Comparison of ENCODE assay signal across 51 mouse cellular contexts in genomic region chr4:53018392-53018791, GRCm38 (mm10). TPM values are rescaled to one million over a fixed set of nuclear protein-coding genes. Genes with fewer than 3 reads are reported as not detected.
"Had no signal": no experiment of that assay in that cellular context is flagged by ENCODE, and none has a peak within 500 bp of the region (broad histone marks: within the 10 kb centered on the region; RNA-seq: fewer than 3 reads in every experiment).

No protein-coding gene starts in this region.

- H3K27me3 ChIP-seq: heart, embryonic 12.5 days; heart, embryonic 13.5 days; heart, embryonic 15.5 days; hindbrain, embryonic 12.5 days; hindbrain, embryonic 13.5 days; hindbrain, embryonic 15.5 days; intestine, embryonic 15.5 days; kidney, embryonic 15.5 days had no signal

- DNase-seq: heart, postnatal 10 days; heart, postnatal 14 days; heart, postnatal 36 days; heart, postnatal 4 days; kidney, adult 11 months; kidney, adult 18-20 months; kidney, adult 2 months; kidney, adult 8-10 months; kidney, adult 9 months; kidney, postnatal 10 days; kidney, postnatal 14 days; kidney, postnatal 25 days; kidney, postnatal 36 days; kidney, postnatal 4 days; layer of hippocampus, adult 9-11 months; layer of hippocampus, postnatal 36 days had no signal

- H3K27ac ChIP-seq: heart, embryonic 10.5 days; heart, embryonic 13.5 days; heart, embryonic 15.5 days; hindbrain, embryonic 10.5 days; hindbrain, embryonic 12.5 days; hindbrain, embryonic 13.5 days; hindbrain, embryonic 14.5 days; hindbrain, embryonic 15.5 days; hindbrain, postnatal 0 days; intestine, embryonic 15.5 days; kidney, embryonic 15.5 days; kidney, postnatal 0 days; layer of hippocampus, adult 2 months had no signal

- H3K4me2 ChIP-seq: heart, embryonic 11.5 days; heart, embryonic 12.5 days; heart, embryonic 13.5 days; heart, embryonic 15.5 days; hindbrain, embryonic 12.5 days; hindbrain, embryonic 13.5 days; hindbrain, embryonic 14.5 days; hindbrain, embryonic 15.5 days; intestine, embryonic 15.5 days; kidney, embryonic 15.5 days had no signal

- H3K4me1 ChIP-seq: heart, embryonic 10.5 days; heart, embryonic 12.5 days; heart, embryonic 13.5 days; heart, embryonic 15.5 days; hindbrain, embryonic 10.5 days; hindbrain, embryonic 12.5 days; hindbrain, embryonic 13.5 days; hindbrain, embryonic 15.5 days; intestine, embryonic 15.5 days; kidney, embryonic 15.5 days had no signal

- H3K9ac ChIP-seq: heart, embryonic 12.5 days; heart, embryonic 13.5 days; heart, embryonic 15.5 days; hindbrain, embryonic 12.5 days; hindbrain, embryonic 13.5 days; hindbrain, embryonic 14.5 days; hindbrain, embryonic 15.5 days; intestine, embryonic 15.5 days; kidney, embryonic 15.5 days had no signal

- H3K4me3 ChIP-seq: heart, embryonic 10.5 days; heart, embryonic 12.5 days; heart, embryonic 13.5 days; heart, embryonic 15.5 days; hindbrain, embryonic 10.5 days; hindbrain, embryonic 12.5 days; hindbrain, embryonic 13.5 days; hindbrain, embryonic 15.5 days; intestine, embryonic 15.5 days; kidney, embryonic 15.5 days; layer of hippocampus, adult 2 months had no signal

- ATAC-seq: hindbrain, embryonic 16.5 days; hindbrain, postnatal 0 days; inflammation-experienced regulatory T-cells, adult 6 months; intestine, embryonic 15.5 days; intestine, embryonic 16.5 days; intestine, postnatal 0 days had no signal

- H3K9me3 ChIP-seq: hindbrain, embryonic 15.5 days; intestine, embryonic 15.5 days had no signal

RNA-seq across cellular contexts. Expression of gene Nipsnap3a, which starts 29.3 kb away (rescaled TPM):
- total RNA-seq: heart, adult 8-10 months; heart, postnatal 10 days; heart, postnatal 14 days; heart, postnatal 25 days; heart, postnatal 36 days; heart, postnatal 4 days; hematopoietic stem cell, adult 5-6 weeks; hindbrain, postnatal 0 days; layer of hippocampus, adult 18-20 months; layer of hippocampus, adult 2 months; layer of hippocampus, adult 8-10 months; layer of hippocampus, postnatal 10 days; layer of hippocampus, postnatal 14 days; layer of hippocampus, postnatal 25 days; layer of hippocampus, postnatal 36 days had no signal
- polyA plus RNA-seq: heart, embryonic 10.5 days; heart, embryonic 11.5 days; heart, embryonic 12.5 days; heart, embryonic 13.5 days; heart, embryonic 14.5 days; heart, embryonic 15.5 days; heart, embryonic 16.5 days; heart, postnatal 0 days; hindbrain, embryonic 10.5 days; hindbrain, embryonic 11.5 days; hindbrain, embryonic 12.5 days; hindbrain, embryonic 13.5 days; hindbrain, embryonic 14.5 days; hindbrain, embryonic 15.5 days; hindbrain, embryonic 16.5 days; hindbrain, postnatal 0 days; inflammation-experienced regulatory T-cells, adult 6 months; intestine, embryonic 14.5 days; intestine, embryonic 15.5 days; intestine, embryonic 16.5 days; intestine, postnatal 0 days; kidney, adult 2 months; kidney, embryonic 14.5 days; kidney, embryonic 15.5 days; kidney, embryonic 16.5 days; large intestine, adult 2 months had no signal

RNA-seq across cellular contexts. Expression of gene Olfr270, which starts 54.0 kb away (rescaled TPM):
- total RNA-seq: heart, adult 8-10 months; heart, postnatal 10 days; heart, postnatal 14 days; heart, postnatal 25 days; heart, postnatal 36 days; heart, postnatal 4 days; hematopoietic stem cell, adult 5-6 weeks; hindbrain, postnatal 0 days; layer of hippocampus, adult 18-20 months; layer of hippocampus, adult 2 months; layer of hippocampus, adult 8-10 months; layer of hippocampus, postnatal 10 days; layer of hippocampus, postnatal 14 days; layer of hippocampus, postnatal 25 days; layer of hippocampus, postnatal 36 days had no signal
- polyA plus RNA-seq: heart, embryonic 10.5 days; heart, embryonic 11.5 days; heart, embryonic 12.5 days; heart, embryonic 13.5 days; heart, embryonic 14.5 days; heart, embryonic 15.5 days; heart, embryonic 16.5 days; heart, postnatal 0 days; hindbrain, embryonic 10.5 days; hindbrain, embryonic 11.5 days; hindbrain, embryonic 12.5 days; hindbrain, embryonic 13.5 days; hindbrain, embryonic 14.5 days; hindbrain, embryonic 15.5 days; hindbrain, embryonic 16.5 days; hindbrain, postnatal 0 days; inflammation-experienced regulatory T-cells, adult 6 months; intestine, embryonic 14.5 days; intestine, embryonic 15.5 days; intestine, embryonic 16.5 days; intestine, postnatal 0 days; kidney, adult 2 months; kidney, embryonic 14.5 days; kidney, embryonic 15.5 days; kidney, embryonic 16.5 days; kidney, postnatal 0 days; large intestine, adult 2 months had no signal
